In genomic region chr1:130422033-130422432, GRCm38 (mm10) we compare ENCODE assay signal across 20 mouse cellular contexts. TPM values are rescaled to one million over a fixed set of nuclear protein-coding genes. Genes with fewer than 3 reads are reported as not detected.
A peak's percentile ranks its signal among the peaks of the same experiment; 100 is the strongest.
DNase-seq lines count a peak whose midpoint lies in the region; ATAC-seq and TF ChIP-seq lines count a peak whose summit lies in the region.
"Not testable (repeated sequence)": the region's sequence is repeated elsewhere in the genome, so short reads cannot be mapped to it uniquely, and the experiment has no call there.
"Had no signal": no experiment of that assay in that cellular context is flagged by ENCODE, and none has a peak within 500 bp of the region (broad histone marks: within the 10 kb centered on the region; RNA-seq: fewer than 3 reads in every experiment).

No protein-coding gene starts in this region.

- H3K9ac ChIP-seq in forebrain, embryonic 11.5 days (ENCODE audit: low read length); liver, embryonic 14.5 days (replicated peaks); lung, embryonic 16.5 days (ENCODE audit: low read length): not testable (repeated sequence)

- not testable (repeated sequence) for H3K27ac ChIP-seq in forebrain, embryonic 11.5 days (ENCODE audit: low read depth, low read length); liver, embryonic 14.5 days; lung, embryonic 16.5 days (ENCODE audit: low read length)

- H3K4me2 ChIP-seq in forebrain, embryonic 11.5 days (ENCODE audit: low read depth, low read length, severe bottlenecking); liver, embryonic 14.5 days (ENCODE audit: low read depth); lung, embryonic 16.5 days (ENCODE audit: low read depth, low read length): not testable (repeated sequence)

- DNase-seq in forebrain, embryonic 11.5 days (ENCODE audit: low spot score); liver, embryonic 14.5 days (ENCODE audit: low read depth in 3 of 3, low spot score in 3 of 3): not testable (repeated sequence)

- TF ChIP-seq EP300 in liver, embryonic 14.5 days (IDR thresholded peaks at IDR 0.05; ENCODE audit: low read depth), result not testable (repeated sequence)

- not testable (repeated sequence) for TF ChIP-seq CTCF in liver, embryonic 14.5 days (IDR thresholded peaks at IDR 0.05; ENCODE audit: low read depth)

- H3K9me3 ChIP-seq in forebrain, embryonic 11.5 days (ENCODE audit: control insufficient read depth, low read length); liver, embryonic 14.5 days (ENCODE audit: control insufficient read depth, low read length); lung, embryonic 16.5 days (ENCODE audit: control insufficient read depth, low read length): not testable (repeated sequence)

- WGBS in forebrain, embryonic 11.5 days, result no CpG with 5 or more reads among the region's 6 CpGs
- no CpG with 5 or more reads among the region's 6 CpGs for WGBS in liver, embryonic 14.5 days (ENCODE audit: insufficient replicate concordance)
- WGBS in lung, embryonic 16.5 days, result no CpG with 5 or more reads among the region's 6 CpGs

- H3K4me1 ChIP-seq in forebrain, embryonic 11.5 days (replicated peaks; ENCODE audit: control insufficient read depth, insufficient read depth, low read length); liver, embryonic 14.5 days (replicated peaks; ENCODE audit: control insufficient read depth in 2 of 2, insufficient read depth in 2 of 2, low read length in 1 of 2); lung, embryonic 16.5 days (replicated peaks; ENCODE audit: control insufficient read depth, insufficient read depth, low read length): not testable (repeated sequence)

- not testable (repeated sequence) for H3K4me3 ChIP-seq in forebrain, embryonic 11.5 days (ENCODE audit: low read depth, low read length); liver, embryonic 14.5 days (ENCODE audit: insufficient read depth in 1 of 2, low read depth in 2 of 2, low read length in 2 of 2); lung, embryonic 16.5 days (ENCODE audit: low read length)

- not testable (repeated sequence) for H3K36me3 ChIP-seq in forebrain, embryonic 11.5 days (ENCODE audit: control insufficient read depth, insufficient read depth, low read length); liver, embryonic 14.5 days (replicated peaks; ENCODE audit: control insufficient read depth, insufficient read depth, low read depth); lung, embryonic 16.5 days (ENCODE audit: control insufficient read depth, insufficient read depth, low read length)

- peak; percentile 68 for ATAC-seq in erythroblast, adult 5-6 weeks (replicated peaks; ENCODE audit: low FRiP score, poor library complexity, severe bottlenecking)
- 0 out of 2 replicates have a peak, but pooled peaks have one; percentile 7 for ATAC-seq in forebrain, embryonic 11.5 days (replicated peaks; ENCODE audit: low FRiP score)
- ATAC-seq in hematopoietic stem cell, adult 5-6 weeks (replicated peaks in 1 of 2; ENCODE audit: insufficient read depth in 1 of 2, low FRiP score in 2 of 2, low TSS enrichment in 1 of 2, low read depth in 1 of 2, poor library complexity in 2 of 2, severe bottlenecking in 2 of 2), result peak; percentile 17 to 27; a peak in 2 of 4 replicates
- 0 out of 2 replicates have a peak, but pooled peaks have one; percentile 21 for ATAC-seq in liver, embryonic 14.5 days (ENCODE audit: insufficient read depth)
- peak; percentile 60 for ATAC-seq in lung, embryonic 16.5 days (ENCODE audit: low read depth)
- peak; percentile 47 for ATAC-seq in megakaryocyte, adult 5-6 weeks (ENCODE audit: poor library complexity, severe bottlenecking)
- ATAC-seq in megakaryocyte-erythroid progenitor cell, adult 5-6 weeks (replicated peaks; ENCODE audit: low FRiP score, low TSS enrichment, poor library complexity, severe bottlenecking), result peak; percentile 39; the same call in 1 of the 2 replicates

- H3K27me3 ChIP-seq in forebrain, embryonic 11.5 days (ENCODE audit: control insufficient read depth, insufficient read depth, low read length); liver, embryonic 14.5 days (ENCODE audit: control insufficient read depth, insufficient read depth, low read length); lung, embryonic 16.5 days (ENCODE audit: control insufficient read depth, insufficient read depth, low read depth, low read length): not testable (repeated sequence)

RNA-seq across cellular contexts. Expression of gene Cd55b, which starts 0.8 kb away (rescaled TPM):
- 3.1 TPM in 1 of 2 replicates, not detected in the other for total RNA-seq in erythroblast, adult 5-6 weeks (2015; ENCODE audit: low replicate concordance)
- not detected in 2 replicates for total RNA-seq in erythroblast, adult 5-6 weeks (2017; ENCODE audit: low replicate concordance)
- not detected in 2 replicates for polyA plus RNA-seq in forebrain, embryonic 11.5 days (2014; fragmentation: Nextera tagmentation; extraction: Ambion mirVana)
- not detected in 2 replicates for total RNA-seq in hematopoietic stem cell, adult 5-6 weeks (2017)
- not detected in 2 replicates for polyA plus RNA-seq in liver, embryonic 14.5 days (2012; rRNA removed)
- polyA plus RNA-seq in liver, embryonic 14.5 days (2014; fragmentation: Nextera tagmentation; extraction: Ambion mirVana), result not detected in 2 replicates
- polyA plus RNA-seq in lung, embryonic 16.5 days (2015; fragmentation: Nextera tagmentation; extraction: Ambion mirVana), result 0.97 and 1.8 TPM in 2 replicates
- not detected in 2 replicates for total RNA-seq in megakaryocyte, adult 5-6 weeks (2015)
- total RNA-seq in megakaryocyte, adult 5-6 weeks (2017), result not detected in 2 replicates
- 0.50 TPM in 1 of 2 replicates, not detected in the other for total RNA-seq in megakaryocyte-erythroid progenitor cell, adult 5-6 weeks (2014; fragmentation: Nextera tagmentation)
- total RNA-seq in megakaryocyte-erythroid progenitor cell, adult 5-6 weeks (2017), result 0.56 TPM in 1 of 2 replicates, not detected in the other
- total RNA-seq: adrenal gland, postnatal 25 days; adrenal gland, postnatal 4 days; MEL had no signal
- polyA plus RNA-seq: adrenal gland, adult 2 months; brain, embryonic 14.5 days; C2C12; cortical plate, adult 2 months; embryonic facial prominence, embryonic 10.5 days; embryonic facial prominence, embryonic 12.5 days; erythroblast, embryonic 14.5 days; forebrain, embryonic 12.5 days; forebrain, embryonic 14.5 days; forebrain, embryonic 16.5 days had no signal

RNA-seq across cellular contexts. Expression of gene Cd55, which starts 40.5 kb away (rescaled TPM):
- total RNA-seq in erythroblast, adult 5-6 weeks (2015; ENCODE audit: low replicate concordance), result 51.5 and 52.9 TPM in 2 replicates
- total RNA-seq in erythroblast, adult 5-6 weeks (2017; ENCODE audit: low replicate concordance), result 28.6 and 29.1 TPM in 2 replicates
- polyA plus RNA-seq in forebrain, embryonic 11.5 days (2014; fragmentation: Nextera tagmentation; extraction: Ambion mirVana), result 1.8 and 1.9 TPM in 2 replicates
- total RNA-seq in hematopoietic stem cell, adult 5-6 weeks (2017), result 13.3 and 22.6 TPM in 2 replicates
- 10.7 and 15.9 TPM in 2 replicates for polyA plus RNA-seq in liver, embryonic 14.5 days (2012; rRNA removed)
- 19.6 and 21.7 TPM in 2 replicates for polyA plus RNA-seq in liver, embryonic 14.5 days (2014; fragmentation: Nextera tagmentation; extraction: Ambion mirVana)
- polyA plus RNA-seq in lung, embryonic 16.5 days (2015; fragmentation: Nextera tagmentation; extraction: Ambion mirVana), result 25.9 and 26.3 TPM in 2 replicates
- total RNA-seq in megakaryocyte, adult 5-6 weeks (2015), result 24.5 and 27.1 TPM in 2 replicates
- 11.6 and 12.2 TPM in 2 replicates for total RNA-seq in megakaryocyte, adult 5-6 weeks (2017)
- total RNA-seq in megakaryocyte-erythroid progenitor cell, adult 5-6 weeks (2014; fragmentation: Nextera tagmentation), result 71.9 and 85.0 TPM in 2 replicates
- 39.8 and 54.7 TPM in 2 replicates for total RNA-seq in megakaryocyte-erythroid progenitor cell, adult 5-6 weeks (2017)

Comparison
In these comparisons a context has a peak if more than half of its experiments do, and no peak if none do; other contexts are left out.
1. ATAC-seq: peak in every context shown above with its lines; median percentile 68 in erythroblast, adult 5-6 weeks; 60 in lung, embryonic 16.5 days; 47 in megakaryocyte, adult 5-6 weeks; 39 in megakaryocyte-erythroid progenitor cell, adult 5-6 weeks; 22 in hematopoietic stem cell, adult 5-6 weeks; 21 in liver, embryonic 14.5 days; 7 in forebrain, embryonic 11.5 days.